Mouse (Mus musculus) heart, postnatal 36 days (tissue): Measurements from ENCODE around the gene Atxn7. TPM values are rescaled to one million over a fixed set of nuclear protein-coding genes. Genes with fewer than 3 reads are reported as not detected.
"Not testable (repeated sequence)": the region's sequence is repeated elsewhere in the genome, so short reads cannot be mapped to it uniquely, and the experiment has no call there.

Source experiments
- DNase-seq, 2 experiments: peaks; one replicate each; pipeline ENCODE4 v3.0.0; 2021 to 2022
- intact Hi-C: fragments of 180-260 bp; cut with DNase I; formaldehyde crosslinking; loops from one replicate; pipeline ENCODE4 v1.15.1; 2025
- total RNA-seq, 2 experiments: library from RNA; stranded (reverse); gene quantifications; 2 replicates each; pipeline ENCODE4 v1.2.3; 2021

Gene Atxn7
- total RNA-seq, result 10 to 100 TPM; 16.3 to 16.5 TPM

- DNase-seq, result peak; percentile 51 to 64
- intact Hi-C loops, result loop anchor here (2.0 kb wide), 1 partner anchor 137 kb away; no protein-coding TSS in a partner anchor
Measured at GRCm38 (mm10) chr14:13961401-13962112, at the start of gene Atxn7, which contains the start of gene Thoc7. Gene Atxn7 (plus strand): TSS chr14:13961440. Gene Thoc7 (minus strand): TSS chr14:13961852.

DNA sequence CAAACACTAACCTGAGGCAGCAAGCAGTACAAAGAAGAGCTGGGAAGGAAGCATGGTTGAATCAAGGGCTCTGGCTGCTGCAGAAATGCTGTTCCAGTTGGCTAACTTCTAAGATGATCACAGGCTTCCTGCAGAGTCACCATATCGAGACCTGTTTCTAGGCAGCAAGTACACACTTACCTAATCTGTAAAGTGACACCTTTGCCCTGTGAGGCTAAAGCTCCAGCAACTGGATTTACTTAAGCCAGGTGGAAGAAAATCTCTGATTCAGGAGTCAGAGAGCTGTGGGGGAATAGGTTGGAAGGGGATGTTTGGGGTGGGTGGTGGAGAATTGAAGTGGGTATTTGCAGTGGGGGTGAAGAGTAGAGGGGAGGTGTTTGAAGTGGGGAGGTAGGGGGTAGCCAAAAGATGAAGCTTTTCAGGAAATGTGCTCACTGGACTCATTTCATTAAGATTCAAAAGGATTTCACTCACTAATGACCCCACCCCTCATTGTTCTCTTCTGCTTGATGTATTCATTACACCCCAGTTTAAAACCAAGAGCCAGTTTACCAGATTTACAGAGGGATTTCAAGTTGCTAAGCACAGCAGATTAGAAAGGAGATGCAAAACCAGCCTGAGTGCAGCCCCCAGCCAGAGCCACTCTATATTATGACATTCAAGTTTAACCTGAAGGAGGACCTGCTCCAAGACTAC lies 46.7 kb upstream of the Atxn7 start, which contains the start of gene Gm281:
Gene Gm281 (minus strand): TSS at position 92 of the 696 bp plus-strand sequence.
- intact Hi-C loops, result loop anchor here (10.0 kb wide), 1 partner anchor 1340 kb away; no protein-coding TSS in a partner anchor
- no peak for DNase-seq

- no peak for DNase-seq
- intact Hi-C loops, result loop anchor here (10.0 kb wide), 1 partner anchor 1340 kb away; no protein-coding TSS in a partner anchor
Measured at GRCm38 (mm10) chr14:13915207-13915606, 46.0 kb upstream of the Atxn7 start.

DNA sequence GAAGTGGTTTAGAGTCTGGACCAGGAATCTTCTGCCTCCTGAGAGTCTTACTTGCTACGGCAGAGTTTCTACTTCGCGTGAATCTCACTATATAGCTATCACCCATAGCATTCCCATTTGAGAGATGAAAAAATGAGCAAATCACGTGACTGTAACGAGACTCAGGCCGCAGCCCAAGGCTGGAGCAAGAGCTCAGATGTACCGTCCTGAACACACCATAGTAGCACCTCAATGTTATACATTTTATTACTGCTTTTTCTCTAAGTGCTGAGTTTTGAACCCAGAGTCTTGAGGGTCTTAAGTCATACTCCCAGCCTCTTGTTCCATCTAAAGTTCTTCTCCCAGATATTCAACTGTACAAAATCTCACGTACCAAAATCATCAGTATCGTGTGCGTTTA lies 44.0 kb upstream of the Atxn7 start:
- DNase-seq, result no peak
- intact Hi-C loops, result loop anchor here (1.0 to 10.0 kb wide), 2 partner anchors 562 to 1342 kb away; no protein-coding TSS in a partner anchor

DNA sequence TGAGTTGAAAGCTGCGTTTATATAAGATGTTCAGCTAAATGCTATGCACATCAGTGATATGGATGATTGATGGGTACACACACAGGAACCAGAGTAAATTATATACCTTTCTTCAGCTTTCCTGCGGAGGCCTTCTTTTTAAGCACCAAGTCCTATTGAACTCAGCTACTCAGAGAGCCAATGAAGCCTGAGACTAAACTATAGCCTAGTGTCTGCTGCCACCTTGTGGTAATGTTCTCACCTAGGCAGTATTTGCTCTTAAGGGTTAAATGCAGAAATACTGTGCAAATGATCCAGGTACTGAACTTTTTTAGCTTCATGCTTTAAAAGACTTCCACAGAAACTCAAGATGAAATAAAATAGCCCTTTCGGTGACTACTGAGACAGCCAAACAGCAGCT lies 43.6 kb upstream of the Atxn7 start:
- intact Hi-C loops, result loop anchor here (1.0 to 10.0 kb wide), 2 partner anchors 562 to 1343 kb away; no protein-coding TSS in a partner anchor
- DNase-seq, result peak; percentile 5 to 22

GRCm38 (mm10) chr14:13933290-13934051 lies 27.8 kb upstream of the Atxn7 start:
- DNase-seq, result no peak
- intact Hi-C loops, result no loop called here

- intact Hi-C loops, result no loop called here
- no peak for DNase-seq
Measured at GRCm38 (mm10) chr14:13934052-13934371, 27.2 kb upstream of the Atxn7 start.

- no peak for DNase-seq
- intact Hi-C loops, result no loop called here
Measured at GRCm38 (mm10) chr14:13944686-13945085, 16.6 kb upstream of the Atxn7 start.

DNA sequence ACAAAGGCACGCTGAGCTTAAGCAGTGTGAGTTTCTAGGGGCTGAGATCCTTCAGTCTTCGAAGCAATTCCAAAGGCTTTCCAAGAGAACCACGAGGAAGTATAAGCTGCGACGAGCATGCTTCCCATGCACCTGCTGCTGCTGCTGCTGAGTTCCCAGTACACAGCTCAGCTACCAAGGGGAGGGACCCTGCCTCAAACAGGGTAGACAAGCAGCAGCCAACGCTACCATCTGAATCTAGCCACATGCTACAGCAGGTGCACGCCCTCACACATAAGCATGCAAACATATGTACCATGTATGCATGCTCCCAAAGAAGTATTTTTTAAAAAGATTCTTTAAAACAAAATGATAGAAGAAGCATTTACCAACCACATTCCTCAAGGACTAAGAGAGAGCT lies 12.9 kb upstream of the Atxn7 start:
- intact Hi-C loops, result no loop called here

GRCm38 (mm10) chr14:13950401-13950800 lies 10.8 kb upstream of the Atxn7 start:
- peak in 1 of 2 experiments; percentile 18 for DNase-seq
- intact Hi-C loops, result no loop called here

More for the DNA sequence above, 12.9 kb upstream of the Atxn7 start:
- DNase-seq, result no peak

GRCm38 (mm10) chr14:13952151-13952550 lies 9.1 kb upstream of the Atxn7 start:
- intact Hi-C loops, DNase-seq: not testable (repeated sequence)

- DNase-seq, result peak; percentile 9 to 17
- intact Hi-C loops, result loop anchor here (2.0 kb wide), 1 partner anchor 139 kb away; no protein-coding TSS in a partner anchor
Measured at GRCm38 (mm10) chr14:13960079-13960478, 1.2 kb upstream of the Atxn7 start.

- peak; percentile 66 to 69 for DNase-seq
- intact Hi-C loops, result loop anchor here (2.0 kb wide), 1 partner anchor 138 kb away; no protein-coding TSS in a partner anchor
Measured at GRCm38 (mm10) chr14:13960482-13961325, 536 bp upstream of the Atxn7 start.

- no peak for DNase-seq
- intact Hi-C loops, result no loop called here
Measured at GRCm38 (mm10) chr14:13962476-13962875, 1.2 kb downstream of the Atxn7 start.

DNA sequence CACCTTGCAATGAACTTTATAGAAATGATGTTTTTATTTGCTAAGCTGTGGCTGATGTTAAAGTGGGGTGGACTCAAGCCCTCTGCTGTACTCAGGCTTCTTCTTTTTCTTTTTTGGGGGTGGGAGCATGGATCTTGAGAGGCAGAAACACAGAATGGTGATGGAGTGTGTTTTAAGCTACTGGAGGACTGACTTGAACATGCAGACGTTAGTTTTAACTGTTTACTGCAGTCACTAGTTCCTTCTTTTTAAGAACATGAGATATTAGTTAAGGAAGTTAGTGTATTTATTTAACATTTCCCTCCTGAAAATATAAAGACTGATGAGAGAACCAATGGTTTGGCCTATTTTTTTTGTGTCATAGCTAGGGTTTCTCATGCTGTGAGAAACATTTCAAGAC lies 2.3 kb downstream of the Atxn7 start:
- no peak for DNase-seq
- intact Hi-C loops, result loop anchor here (1.0 kb wide), 1 partner anchor 49 kb away; no protein-coding TSS in a partner anchor

GRCm38 (mm10) chr14:13967607-13968006 lies 6.4 kb downstream of the Atxn7 start:
- no peak for DNase-seq
- intact Hi-C loops, result no loop called here

- intact Hi-C loops, result no loop called here
- DNase-seq, result no peak
Measured at GRCm38 (mm10) chr14:13968476-13968875, 7.2 kb downstream of the Atxn7 start.

DNA sequence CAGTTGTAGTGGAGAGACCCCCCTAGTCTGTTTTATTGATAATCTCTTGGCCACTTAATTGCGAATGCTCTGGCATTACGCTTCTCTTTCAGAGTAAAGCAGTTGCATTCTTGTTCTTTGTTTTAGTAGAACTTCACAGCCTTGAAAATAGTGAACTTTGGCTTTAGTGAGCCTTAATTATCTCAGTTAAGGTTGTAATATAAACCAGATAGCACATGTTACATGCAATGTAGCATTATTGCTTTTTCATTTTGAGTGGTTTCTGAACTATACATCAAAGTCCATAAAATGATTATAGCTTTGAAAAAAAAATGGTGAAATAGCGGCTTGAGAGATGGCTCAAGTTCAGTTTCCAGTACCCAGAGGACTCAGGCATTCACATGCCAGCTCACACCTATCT lies 9.3 kb downstream of the Atxn7 start:
- intact Hi-C loops, result no loop called here
- no peak for DNase-seq

- intact Hi-C loops, result no loop called here
- no peak for DNase-seq
Measured at GRCm38 (mm10) chr14:13971644-13972234, 10.5 kb downstream of the Atxn7 start.
